In the genomic region with DNA sequence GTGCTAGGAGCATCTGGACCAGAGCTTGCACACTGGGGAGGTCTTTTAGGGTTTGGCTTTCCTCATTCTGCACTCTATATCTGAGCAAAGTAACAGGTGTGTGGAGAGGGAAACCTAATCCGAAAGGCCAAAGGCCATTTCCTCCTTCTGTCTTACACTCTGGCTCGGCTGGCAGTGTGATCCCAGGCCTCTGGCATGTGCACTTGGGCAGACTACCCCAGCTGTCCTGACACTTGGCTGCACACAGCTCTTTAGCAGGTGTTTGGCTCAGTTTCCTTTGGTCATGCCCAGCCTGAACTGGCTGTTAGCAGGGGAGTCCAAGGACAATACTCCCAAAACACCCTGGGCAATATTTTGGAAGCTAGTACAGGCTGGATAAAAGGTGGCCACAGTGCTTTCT, we compare ENCODE assay signal across 13 mouse cellular contexts. TPM values are rescaled to one million over a fixed set of nuclear protein-coding genes. Genes with fewer than 3 reads are reported as not detected.
A peak's percentile ranks its signal among the peaks of the same experiment; 100 is the strongest.
DNase-seq lines count a peak whose midpoint lies in the region; ATAC-seq and TF ChIP-seq lines count a peak whose summit lies in the region.
"Had no signal": no experiment of that assay in that cellular context is flagged by ENCODE, and none has a peak within 500 bp of the region (broad histone marks: within the 10 kb centered on the region; RNA-seq: fewer than 3 reads in every experiment).

No protein-coding gene starts in this region.

- H3K36me3 ChIP-seq in heart, embryonic 10.5 days, result peaks cover 62% of the 10 kb centered on the region
- H3K36me3 ChIP-seq in intestine, postnatal 0 days (ENCODE audit: control insufficient read depth, insufficient read depth), result peaks cover 9% of the 10 kb centered on the region; the same call in 1 of the 2 replicates

- no peak overlapping the region for H3K4me2 ChIP-seq in intestine, postnatal 0 days (replicated peaks; ENCODE audit: low read depth)
- H3K4me2 ChIP-seq: heart, embryonic 13.5 days; neural tube, embryonic 12.5 days had no signal

- H3K27ac ChIP-seq in heart, embryonic 10.5 days, result no peak overlapping the region
- no peak overlapping the region for H3K27ac ChIP-seq in intestine, postnatal 0 days (ENCODE audit: low read depth, low read length)
- H3K27ac ChIP-seq: heart, embryonic 13.5 days; neural tube, embryonic 12.5 days had no signal

- H3K27me3 ChIP-seq in heart, embryonic 10.5 days (ENCODE audit: insufficient read depth, poor library complexity, severe bottlenecking), result no peaks in the 10 kb centered on the region
- no peaks in the 10 kb centered on the region for H3K27me3 ChIP-seq in intestine, postnatal 0 days (replicated peaks; ENCODE audit: control insufficient read depth, insufficient read depth, low read length)
- H3K27me3 ChIP-seq: heart, embryonic 13.5 days; neural tube, embryonic 12.5 days had no signal

- H3K9me3 ChIP-seq in heart, embryonic 10.5 days, result no peaks in the 10 kb centered on the region
- no peaks in the 10 kb centered on the region for H3K9me3 ChIP-seq in intestine, postnatal 0 days (ENCODE audit: control insufficient read depth)
- H3K9me3 ChIP-seq: heart, embryonic 13.5 days; neural tube, embryonic 12.5 days had no signal

- TF ChIP-seq CTCF in intestine, postnatal 0 days (IDR thresholded peaks at IDR 0.05; ENCODE audit: low read depth), result no peak

- intact Hi-C loops in left cerebral cortex, postnatal 36 days (cut with DNase I), result no loop called here

- H3K4me1 ChIP-seq in heart, embryonic 10.5 days, result no peaks in the 10 kb centered on the region
- H3K4me1 ChIP-seq in intestine, postnatal 0 days (replicated peaks; ENCODE audit: control insufficient read depth, insufficient read depth, low read length), result no peaks in the 10 kb centered on the region
- H3K4me1 ChIP-seq: neural tube, embryonic 12.5 days had no signal

- H3K4me3 ChIP-seq in heart, embryonic 10.5 days, result no peak overlapping the region
- no peak overlapping the region for H3K4me3 ChIP-seq in intestine, postnatal 0 days (ENCODE audit: low read depth, low read length)
- H3K4me3 ChIP-seq: heart, embryonic 13.5 days; neural tube, embryonic 12.5 days had no signal

- peak; percentile 63 for DNase-seq in heart, adult 8-10 months (ENCODE audit: low spot score)
- DNase-seq in heart, embryonic 10.5 days (ENCODE audit: low spot score), result no peak
- DNase-seq in testis, postnatal 14 days (ENCODE audit: low spot score), result peak; percentile 39
- DNase-seq in testis, postnatal 10 days (ENCODE audit: low spot score), result no peak
- peak; percentile 84 for DNase-seq in skeletal muscle tissue, adult 2 months (ENCODE audit: low read depth, low spot score)
- no peak for DNase-seq in layer of hippocampus, adult 8-10 months (ENCODE audit: low spot score in 2 of 2)
- DNase-seq in left cerebral cortex, postnatal 36 days (ENCODE audit: low spot score in 2 of 2), result no peak
- DNase-seq: lung, postnatal 10 days; right cerebral cortex, postnatal 4 days; thymus, postnatal 4 days had no signal

- 61% methylated on average over 2 of the region's 2 CpGs for WGBS in heart, embryonic 10.5 days
- 39% methylated on average over 2 of the region's 2 CpGs for WGBS in intestine, postnatal 0 days

- H3K9ac ChIP-seq in intestine, postnatal 0 days (ENCODE audit: low read depth, low read length), result no peak overlapping the region
- H3K9ac ChIP-seq: heart, embryonic 13.5 days; neural tube, embryonic 12.5 days had no signal

- ATAC-seq in intestine, postnatal 0 days, result peak; percentile 72

RNA-seq across cellular contexts. Expression of gene Abhd10, which starts 54.1 kb away (rescaled TPM):
- 10 to 100 TPM; 16.5 to 20.8 (median 17.1) TPM for total RNA-seq in heart, adult 8-10 months (2022)
- 31.4 and 34.1 TPM in 2 replicates for polyA plus RNA-seq in heart, embryonic 10.5 days (2016; fragmentation: Nextera tagmentation; extraction: Ambion mirVana)
- 22.4 and 24.6 TPM in 2 replicates for polyA plus RNA-seq in intestine, postnatal 0 days (2015; fragmentation: Nextera tagmentation; extraction: Ambion mirVana)
- 10 to 100 TPM; 19.5 to 27.1 (median 21.8) TPM for total RNA-seq in layer of hippocampus, adult 8-10 months (2022)
- 10 to 100 TPM; 19.5 to 27.1 TPM for total RNA-seq in left cerebral cortex, postnatal 36 days (2021)

Comparison
In these comparisons a context has a peak if more than half of its experiments do, and no peak if none do; other contexts are left out.
1. DNase-seq: peak in heart, adult 8-10 months (single experiment), testis, postnatal 14 days (single experiment) and skeletal muscle tissue, adult 2 months (single experiment); none in heart, embryonic 10.5 days (single experiment), testis, postnatal 10 days (single experiment), layer of hippocampus, adult 8-10 months (0 of 2) and left cerebral cortex, postnatal 36 days (0 of 2).